Mouse (Mus musculus) CH12F3 (cell line): ENCODE data around the gene Adcy3.

Experiments used
- in situ Hi-C: fragments of 300-500 bp; cut with MboI; formaldehyde crosslinking; loops from 2 replicates; pipeline ENCODE4 v1.14.3; 2020; ENCODE audit warnings: low sequenced_read_pairs

The Adcy3 gene

DNA sequence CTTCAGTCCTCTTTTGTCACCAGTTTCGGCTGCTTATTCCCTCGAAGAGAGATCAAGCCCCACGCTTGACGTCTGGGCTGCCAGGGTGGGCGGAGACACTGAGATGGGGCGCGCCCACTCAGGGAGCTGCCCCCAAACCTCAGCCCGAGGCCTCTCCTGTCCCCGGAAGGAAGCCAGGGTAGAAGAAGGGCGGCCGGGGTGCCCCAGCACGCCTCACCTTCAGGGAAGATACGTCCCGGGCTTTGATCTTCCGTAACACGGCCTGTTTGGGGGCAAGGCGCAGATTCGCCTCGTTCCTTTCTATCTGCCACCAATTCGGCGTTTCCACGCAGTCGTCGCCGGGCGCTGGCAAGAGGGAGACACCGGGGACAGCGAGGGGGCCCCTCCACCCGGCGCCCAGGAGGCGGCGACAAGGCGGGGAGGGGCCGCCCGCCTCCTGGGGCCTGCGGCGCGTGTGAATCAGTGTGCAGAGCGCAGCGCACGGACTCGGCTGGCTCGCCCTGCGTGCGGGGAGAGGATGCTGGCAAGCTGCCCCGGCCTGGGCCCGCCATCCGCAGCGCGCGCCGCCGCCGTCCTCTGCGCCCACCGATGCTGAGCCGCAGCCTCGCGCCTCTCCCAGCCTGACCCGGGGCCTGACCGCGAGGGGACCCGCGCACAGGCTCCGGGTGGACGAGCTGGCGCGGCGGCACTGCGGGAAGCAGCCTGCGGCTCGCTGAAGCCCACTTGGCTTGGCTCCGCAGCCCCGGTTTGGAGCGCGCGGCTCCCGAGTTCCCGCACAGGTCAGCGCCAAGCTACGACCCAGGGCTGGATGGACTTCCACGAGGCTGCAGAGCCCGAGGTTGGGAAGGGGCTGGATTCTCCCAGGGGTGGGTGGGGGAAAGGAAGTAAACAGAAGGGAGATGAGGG lies at the start of gene Adcy3:
Adcy3 (plus strand) TSS at position 163 of the 906 bp plus-strand sequence.
- in situ Hi-C loops = no loop called here

DNA sequence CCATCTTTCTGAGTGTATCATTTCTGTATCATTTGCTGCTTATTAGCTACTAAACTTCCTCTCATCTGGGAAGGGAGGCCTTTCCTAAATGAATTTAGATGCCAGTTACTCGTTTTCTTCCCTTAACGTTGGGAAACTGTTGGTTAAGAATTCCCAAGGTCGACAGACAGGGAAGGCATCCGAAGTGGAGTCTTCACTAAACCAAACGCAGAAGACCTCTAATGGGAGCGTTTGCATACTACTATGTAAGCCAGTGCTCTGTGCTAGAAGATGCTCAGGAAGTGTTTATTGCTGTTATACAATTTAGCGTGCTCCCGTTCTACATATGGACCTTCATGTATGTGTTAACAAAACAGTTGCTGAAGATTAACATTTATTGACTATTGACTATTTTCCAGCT lies 49.5 kb upstream of the Adcy3 start:
- in situ Hi-C loops = no loop called here

DNA sequence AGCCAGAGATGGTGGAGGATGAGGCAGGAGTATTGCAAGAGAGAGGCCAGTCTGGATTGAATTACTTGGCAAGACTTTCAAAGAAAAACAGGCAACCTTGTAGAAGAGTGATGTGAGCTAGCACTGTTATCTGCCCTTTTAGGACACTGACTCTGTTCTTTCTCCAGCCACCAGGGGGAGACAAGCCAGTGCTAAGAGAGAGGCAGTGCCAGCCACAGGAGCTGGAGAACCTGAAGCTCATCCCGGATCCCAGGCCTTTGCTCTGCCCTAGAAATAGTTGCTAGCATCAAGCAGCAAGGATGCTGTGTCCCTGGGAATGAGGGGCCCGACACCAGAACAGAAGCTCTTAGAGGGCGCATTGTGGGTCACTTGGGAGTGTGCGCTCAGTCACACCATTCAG lies 25.5 kb upstream of the Adcy3 start:
- in situ Hi-C loops = loop anchor here (10.0 kb wide), 1 partner anchor 437 kb away; no protein-coding TSS in a partner anchor

DNA sequence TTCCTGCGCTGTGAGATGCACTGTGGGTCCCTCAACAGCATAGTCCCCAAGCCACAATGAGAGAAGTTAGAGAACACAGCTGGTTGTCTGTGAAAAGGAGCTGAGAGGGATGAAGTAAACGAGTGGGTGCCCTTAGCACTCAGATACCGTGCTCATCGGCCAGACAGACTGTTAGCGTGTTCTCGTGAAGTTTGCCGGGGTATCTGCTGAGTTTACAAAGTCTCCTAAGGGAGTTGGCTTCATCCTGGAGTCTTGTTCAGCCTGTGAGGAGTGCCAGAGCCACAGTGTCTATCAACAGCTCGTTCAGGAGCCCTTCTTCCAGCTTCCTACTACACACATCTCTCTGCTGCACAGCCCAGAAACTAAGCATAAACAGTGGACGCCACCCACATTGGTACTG lies 16.8 kb upstream of the Adcy3 start:
- in situ Hi-C loops = no loop called here

DNA sequence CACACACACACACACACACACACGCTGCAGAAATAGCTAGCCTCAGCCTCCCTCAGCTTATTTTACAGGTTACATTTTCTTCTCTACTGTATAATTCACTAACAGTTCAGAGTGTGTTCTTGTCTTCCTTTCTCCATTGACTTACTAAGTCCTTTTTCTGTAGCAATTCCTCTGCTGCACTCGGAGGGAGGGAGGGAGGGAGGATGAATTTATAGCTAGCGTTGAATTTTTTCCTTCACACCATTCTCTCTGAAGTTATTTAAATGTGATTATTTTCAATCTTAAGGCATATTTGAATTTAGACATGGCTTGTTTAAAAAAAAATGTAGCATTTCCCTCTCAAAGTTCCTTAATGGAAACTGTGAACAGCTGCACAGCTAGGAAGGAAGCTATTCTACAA lies 15.8 kb upstream of the Adcy3 start:
- in situ Hi-C loops = no loop called here

DNA sequence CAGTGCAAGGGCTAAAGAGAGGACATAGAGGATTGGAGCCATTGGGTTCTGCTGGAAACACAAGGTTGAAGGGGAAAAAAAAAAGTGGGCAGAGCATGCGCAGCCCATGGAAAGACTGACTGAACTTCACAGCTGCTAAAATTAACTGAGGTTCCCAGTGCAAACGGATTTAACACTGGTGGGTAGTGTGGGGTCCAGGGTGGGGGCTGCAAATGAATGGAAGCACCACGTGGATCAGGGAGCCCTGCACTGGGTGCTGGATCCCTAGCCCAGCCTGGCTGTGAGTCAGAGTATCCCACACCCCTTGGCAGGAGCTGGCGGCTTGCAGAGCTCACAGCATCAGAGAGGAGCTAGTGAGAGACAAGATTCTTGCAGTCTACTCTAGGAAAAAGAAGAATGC lies 15.3 kb upstream of the Adcy3 start:
- in situ Hi-C loops = no loop called here

DNA sequence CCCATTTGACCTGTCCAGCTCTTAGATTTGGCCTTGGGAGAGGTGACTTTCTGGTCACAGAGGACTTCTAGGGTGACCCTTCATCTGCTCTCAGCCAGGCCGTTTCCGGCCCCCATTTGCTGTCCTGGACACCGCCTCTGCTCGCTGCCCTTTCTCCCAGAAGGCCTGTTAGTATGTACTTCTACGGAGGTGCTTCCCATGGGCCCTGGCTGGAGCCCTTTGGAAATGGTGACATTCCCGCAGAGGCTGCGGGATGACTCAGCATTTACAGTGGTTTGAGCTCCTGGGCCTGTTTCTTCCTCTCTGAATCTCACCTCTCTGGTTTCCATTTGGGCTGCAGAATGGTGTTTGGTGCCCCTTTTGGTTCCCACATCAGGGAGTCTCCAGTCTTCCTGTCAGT lies 5.6 kb upstream of the Adcy3 start:
- in situ Hi-C loops = no loop called here

DNA sequence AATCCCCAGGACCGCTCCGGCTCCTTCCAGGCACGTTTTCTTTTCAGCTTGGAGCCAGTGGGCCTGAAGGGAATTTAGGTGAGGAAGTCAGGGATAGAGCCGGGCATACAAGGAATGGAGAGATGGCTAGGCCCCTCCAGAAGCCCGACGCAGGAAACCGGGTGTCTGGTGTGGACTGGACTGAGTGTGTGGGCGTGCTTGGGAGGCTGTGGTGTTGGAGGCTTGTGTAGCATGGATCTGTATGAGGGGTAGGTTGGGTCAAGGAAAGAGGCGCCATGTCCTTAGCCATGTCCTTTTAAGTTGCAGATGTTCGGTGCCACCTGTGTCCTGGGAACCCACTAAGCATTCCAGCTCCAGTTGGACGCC lies 927 bp downstream of the Adcy3 start:
- in situ Hi-C loops = no loop called here

DNA sequence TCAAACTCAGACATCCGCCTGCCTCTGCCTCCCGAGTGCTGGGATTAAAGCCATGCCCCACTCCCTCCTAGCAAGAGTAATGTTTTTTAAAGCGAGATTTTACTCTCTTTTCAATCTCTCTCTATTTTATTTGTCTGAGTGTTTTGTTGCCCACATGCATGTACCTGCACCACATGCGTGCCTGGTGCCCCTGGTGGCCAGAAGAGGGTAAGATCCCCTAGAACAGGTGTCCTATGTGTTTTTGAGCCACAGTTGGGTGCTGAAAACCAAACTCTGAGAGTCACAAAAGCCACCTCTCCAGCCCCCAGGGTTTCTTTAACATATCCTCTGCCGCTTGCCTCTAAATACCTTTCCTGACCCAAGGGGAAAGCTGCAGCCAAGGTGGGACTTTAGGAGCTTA lies 10.3 kb downstream of the Adcy3 start:
- in situ Hi-C loops = no loop called here

DNA sequence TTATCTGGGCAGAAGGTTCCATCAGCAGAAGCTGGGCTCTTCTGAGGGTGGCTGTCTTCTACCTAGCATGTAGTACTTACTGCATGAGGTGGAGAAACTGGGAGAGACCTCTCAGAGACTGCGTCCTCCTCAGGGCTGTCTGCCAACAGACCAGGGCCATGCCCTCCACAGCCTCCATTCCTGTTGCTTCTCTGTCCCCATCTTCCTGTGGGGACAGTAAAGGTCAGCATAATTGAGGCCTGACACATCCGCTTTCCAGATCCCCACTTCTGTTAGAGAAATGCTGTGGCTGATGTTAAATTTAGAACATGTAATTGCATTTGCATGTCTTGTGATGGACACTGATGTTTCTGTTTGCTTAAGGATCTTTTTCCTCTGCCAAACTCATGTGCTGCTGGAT lies 18.0 kb downstream of the Adcy3 start:
- in situ Hi-C loops = no loop called here

DNA sequence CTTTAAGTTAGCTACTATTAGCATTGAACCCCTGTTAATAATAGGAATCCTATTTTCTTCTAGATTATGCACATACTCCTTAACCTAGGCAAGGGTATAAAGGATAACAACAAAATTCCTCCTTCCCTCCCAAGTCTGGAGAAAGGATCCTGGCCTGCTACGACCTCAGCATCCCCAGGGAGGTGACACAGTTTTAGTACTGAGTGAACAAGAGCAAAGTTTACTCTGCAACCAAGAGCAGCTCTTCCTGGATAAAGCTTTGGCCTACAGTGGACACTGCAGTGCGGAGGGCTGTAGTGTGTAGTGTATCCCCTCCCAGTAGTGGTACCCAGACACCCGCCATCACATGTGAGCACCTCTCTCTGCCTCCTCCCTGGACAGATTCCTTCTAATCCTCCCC lies 19.1 kb downstream of the Adcy3 start:
- in situ Hi-C loops = no loop called here

DNA sequence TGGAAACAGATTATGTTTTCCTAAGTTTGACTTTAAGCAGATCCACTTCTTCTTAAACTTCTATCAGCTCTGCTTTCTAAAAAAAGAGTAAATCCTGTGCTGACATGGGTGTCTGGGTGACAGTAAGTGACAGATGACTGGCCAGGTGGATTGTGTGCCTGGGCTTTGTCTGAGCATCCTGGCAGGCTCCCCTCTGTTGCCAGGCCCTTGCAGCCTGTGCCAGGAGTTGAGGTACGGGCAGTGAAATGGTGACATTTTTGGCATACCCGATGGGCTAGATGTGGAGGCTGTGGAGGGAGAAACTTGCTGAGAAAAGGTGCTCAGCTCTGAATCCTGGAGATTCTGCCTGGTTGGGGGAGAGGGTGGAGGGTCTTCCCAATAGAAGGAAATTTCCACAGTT lies 24.6 kb downstream of the Adcy3 start:
- in situ Hi-C loops = no loop called here

DNA sequence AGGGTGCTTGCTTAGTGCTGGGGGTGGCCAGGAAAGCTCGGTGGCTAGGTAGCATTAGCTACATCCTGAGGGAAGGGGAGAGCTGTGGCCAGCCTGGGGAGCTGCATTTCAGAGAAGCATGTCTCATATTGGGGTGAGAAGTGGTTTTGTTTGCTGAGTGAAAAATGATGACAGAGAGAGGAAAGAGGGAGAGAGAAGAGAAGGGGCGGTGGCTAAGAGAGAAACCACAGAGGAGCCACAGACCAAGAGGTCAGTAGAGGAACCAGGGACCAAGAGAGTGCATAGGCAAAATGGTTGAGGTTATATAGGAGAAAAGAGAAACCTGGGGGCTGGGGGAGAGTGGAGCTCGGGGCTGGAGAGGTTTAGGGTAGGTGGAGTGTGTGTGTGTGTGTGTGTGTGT lies 25.3 kb downstream of the Adcy3 start:
- in situ Hi-C loops = no loop called here

DNA sequence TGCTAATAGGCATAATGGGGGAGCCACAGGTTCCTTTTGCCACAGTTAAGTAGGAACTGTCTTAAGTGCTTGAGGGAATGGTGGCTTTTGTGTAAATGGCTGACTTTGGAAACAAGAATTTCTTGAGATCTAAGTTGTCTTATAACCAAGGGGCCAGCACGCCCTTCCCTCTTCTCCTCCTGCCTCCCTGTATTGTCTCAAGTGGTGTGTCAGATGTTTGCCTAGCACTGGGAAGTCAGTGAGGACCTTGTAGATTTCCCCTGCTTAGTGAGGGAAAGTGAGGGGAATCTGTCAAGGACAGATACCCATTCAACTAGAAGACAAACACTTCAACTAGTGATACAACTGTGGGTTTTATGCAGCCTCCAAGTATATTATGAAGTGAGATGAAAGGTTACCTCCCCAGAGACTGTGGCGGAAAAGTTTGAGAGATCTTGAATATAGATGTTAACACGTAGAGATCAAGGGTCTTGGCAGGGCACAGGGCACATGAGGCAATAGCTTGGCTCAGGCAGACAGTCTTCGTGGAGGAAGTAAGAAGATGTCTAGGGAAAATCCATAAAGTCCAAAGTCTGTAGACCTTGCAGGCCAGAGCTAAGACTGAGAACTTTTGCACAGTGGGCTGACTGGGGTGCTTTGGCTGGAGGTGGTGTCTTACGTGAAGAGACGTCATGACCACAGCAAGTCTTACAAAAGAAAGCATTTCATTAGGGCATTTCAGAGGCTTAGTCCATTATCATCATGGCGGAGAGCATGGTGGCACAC lies 26.1 kb downstream of the Adcy3 start:
- in situ Hi-C loops = no loop called here

DNA sequence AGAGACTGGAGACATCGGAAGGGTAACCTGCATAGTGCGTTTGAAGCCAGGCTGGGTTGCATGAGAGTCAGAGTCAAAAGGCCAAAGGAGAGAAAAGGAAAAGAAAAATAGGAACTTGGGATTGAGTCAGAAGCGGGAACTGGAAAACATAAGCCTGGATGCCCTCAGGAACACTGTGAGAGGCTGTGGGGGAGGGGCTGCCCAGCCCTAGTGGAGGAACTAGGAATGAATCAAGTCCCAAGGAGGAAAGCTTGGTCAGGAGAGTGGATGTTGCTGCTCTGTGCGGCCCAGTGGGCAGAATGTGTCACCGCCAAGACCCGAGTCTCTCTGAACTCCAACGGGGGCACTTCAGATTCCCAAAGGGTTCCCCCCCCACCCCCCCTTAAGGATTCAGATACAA lies 27.4 kb downstream of the Adcy3 start:
- in situ Hi-C loops = no loop called here

DNA sequence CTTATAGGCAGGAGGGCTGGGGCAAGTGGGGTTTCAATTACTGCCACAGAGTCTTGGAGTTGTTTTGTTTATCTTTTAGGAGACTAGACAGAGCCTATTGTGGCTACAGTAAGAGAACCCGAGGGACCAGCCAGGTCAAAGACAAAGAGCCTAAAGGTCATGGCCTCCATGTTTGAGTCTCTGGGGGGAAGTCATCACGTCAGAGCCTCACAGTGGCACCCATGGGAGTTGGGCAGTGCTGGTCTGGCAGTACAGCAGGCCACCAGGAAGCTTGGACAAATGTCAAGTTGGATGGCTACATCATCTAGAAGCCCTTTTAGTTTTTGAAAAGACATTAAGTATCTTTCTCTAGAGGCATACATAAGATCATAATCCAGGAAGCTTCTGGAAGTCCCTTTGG lies 30.0 kb downstream of the Adcy3 start:
- in situ Hi-C loops = no loop called here

DNA sequence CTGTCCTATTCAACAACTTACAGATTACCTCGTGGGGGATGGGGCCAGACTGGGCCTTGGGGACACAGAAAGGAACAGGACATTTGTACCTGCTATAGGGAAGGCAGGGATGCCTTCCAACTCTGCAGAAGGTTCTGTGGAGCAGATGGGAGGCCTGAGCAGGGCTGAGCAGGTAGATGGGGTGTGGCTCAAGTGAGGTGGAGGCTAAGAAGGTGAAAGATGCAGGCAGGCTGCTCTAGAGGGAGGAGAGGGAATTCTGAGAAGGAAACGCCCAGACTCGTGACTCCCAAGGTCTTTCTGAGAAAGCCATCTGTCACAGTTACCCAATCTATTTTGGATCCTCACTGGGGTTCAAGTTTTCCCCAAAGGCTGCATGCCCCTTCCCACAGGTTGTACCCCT lies 34.1 kb downstream of the Adcy3 start:
- in situ Hi-C loops = no loop called here

DNA sequence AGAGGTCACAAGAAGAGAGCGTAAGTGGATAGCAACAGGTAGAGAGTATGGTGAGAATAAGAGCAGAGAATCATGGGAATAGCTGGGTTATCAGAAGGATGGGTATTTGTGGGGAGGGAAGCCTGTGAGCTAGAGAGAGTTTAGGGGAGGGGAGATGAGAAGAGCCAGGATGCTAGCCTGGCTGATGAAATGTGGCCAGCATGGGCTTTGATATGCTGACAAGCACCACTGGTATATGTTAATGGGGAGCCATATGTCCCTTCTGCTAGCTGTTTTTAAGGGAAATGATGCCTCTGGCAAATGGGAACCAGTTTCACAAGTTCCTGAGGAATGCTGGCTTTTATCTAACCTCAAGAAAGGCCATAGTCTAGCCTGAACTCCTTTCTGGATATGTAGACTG lies 36.2 kb downstream of the Adcy3 start:
- in situ Hi-C loops = no loop called here

DNA sequence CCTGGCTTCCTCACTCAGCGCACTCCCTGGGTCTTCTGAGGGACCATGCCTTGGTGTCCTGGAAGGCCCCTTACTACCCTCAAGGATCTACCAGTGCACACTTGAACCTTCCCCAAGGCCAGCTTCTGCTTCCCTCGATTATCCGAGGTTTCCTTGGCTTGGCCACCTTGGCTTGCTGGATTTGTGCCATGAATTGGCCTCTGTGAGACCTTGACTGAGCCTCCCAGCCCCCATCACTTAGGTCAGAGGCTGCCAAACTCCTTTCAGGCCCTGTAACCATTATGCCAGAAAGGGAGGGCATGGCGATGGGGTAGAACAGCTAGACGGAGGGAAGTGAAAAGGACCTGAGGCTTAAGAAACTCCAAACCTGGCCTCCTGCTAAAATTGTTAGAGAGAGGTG lies 36.7 kb downstream of the Adcy3 start:
- in situ Hi-C loops = no loop called here

DNA sequence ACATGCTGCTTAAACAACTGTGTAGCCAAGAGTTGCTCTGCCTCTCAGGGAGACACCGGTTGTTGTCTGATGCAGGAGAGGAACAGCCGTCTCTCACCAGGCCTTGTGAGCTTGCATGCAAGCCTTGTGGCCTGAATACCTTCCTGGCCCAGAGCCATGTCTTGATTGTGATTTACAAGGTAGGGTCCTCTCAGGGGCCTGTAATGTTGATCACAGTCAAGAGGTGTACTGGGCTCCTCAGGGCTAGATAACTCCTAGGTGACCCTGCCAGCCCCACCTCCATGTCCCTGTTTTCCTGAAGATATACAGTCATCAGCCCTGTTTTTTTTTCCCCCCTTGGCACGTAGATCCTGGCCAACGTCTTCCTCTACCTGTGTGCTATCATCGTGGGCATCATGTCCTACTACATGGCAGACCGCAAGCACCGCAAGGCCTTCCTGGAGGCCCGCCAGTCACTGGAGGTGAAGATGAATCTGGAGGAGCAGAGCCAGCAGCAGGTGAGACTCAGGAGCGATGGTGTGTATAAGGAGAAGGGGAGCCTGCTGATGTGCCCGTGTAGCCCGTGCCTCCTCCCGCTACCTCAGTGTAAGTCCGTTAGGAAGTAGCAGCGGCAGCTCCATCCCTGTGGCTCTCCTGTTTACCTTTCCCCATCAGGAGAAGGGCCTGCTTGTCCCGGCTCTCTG lies 40.3 kb downstream of the Adcy3 start:
- in situ Hi-C loops = no loop called here

DNA sequence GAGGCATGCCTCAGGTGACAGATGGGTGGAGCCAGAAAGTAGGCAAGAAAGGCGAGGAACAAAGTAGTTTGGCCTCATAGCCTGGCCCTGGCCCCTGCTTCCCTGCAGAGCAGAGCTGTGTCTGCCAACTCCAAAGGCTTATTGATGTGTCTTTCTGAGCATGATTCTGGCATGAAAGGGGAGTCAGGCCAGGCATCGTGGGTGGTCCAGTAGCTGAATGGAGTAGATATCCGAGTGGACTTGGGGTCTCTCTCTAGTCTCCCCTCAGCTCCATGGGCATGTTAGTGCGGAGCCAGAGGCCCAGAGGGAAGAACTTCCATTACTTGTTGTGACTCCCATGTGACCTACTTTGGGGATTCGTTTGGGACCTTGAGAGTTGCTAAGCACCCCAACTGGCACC lies 45.9 kb downstream of the Adcy3 start:
- in situ Hi-C loops = no loop called here
